Comparison of ENCODE assay signal across 11 mouse cellular contexts in the genomic region with DNA sequence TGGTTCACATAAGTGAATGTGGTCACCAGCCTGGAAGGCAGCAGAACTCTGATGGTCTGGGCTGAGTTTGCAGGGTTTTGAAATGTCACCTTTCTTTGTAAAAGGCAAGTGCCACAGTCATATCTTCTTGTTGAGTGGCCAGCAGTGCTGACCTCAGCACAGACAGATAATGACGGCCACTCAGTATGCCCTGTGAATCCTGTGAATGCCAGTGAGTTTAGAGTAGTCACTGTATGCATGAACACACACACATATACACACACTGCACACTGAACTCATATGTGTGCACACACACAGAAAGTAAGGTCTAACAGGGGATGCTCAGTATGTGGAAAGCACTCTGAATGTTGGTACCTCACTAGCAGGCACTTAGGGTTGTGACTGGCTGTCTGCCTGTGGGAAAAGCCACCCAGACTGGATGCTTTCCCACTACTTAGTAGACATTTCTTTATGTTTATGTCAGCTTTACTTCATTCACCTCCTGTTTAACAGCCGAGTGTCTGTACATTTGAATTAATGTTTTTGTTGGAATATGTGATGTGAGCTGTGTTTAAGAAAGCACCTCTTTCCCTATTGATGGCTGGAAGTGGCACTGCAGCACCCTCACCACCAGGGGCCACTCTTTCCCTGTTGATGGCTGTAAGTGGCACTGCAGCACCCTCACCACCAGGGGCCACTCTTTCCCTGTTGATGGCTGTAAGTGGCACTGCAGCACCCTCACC.
DNase-seq lines count a peak whose midpoint lies in the region; ATAC-seq and TF ChIP-seq lines count a peak whose summit lies in the region.
"Had no signal": no experiment of that assay in that cellular context is flagged by ENCODE, and none has a peak within 500 bp of the region (broad histone marks: within the 10 kb centered on the region; RNA-seq: fewer than 3 reads in every experiment).

No protein-coding gene starts in this region.

- H3K27ac ChIP-seq in intestine, postnatal 0 days (ENCODE audit: low read depth, low read length), result peak overlapping the region; percentile 28; the same call in 1 of the 2 replicates
- H3K27ac ChIP-seq in intestine, embryonic 16.5 days (ENCODE audit: low read length), result no peak overlapping the region
- H3K27ac ChIP-seq in liver, postnatal 0 days (ENCODE audit: low read depth), result no peak overlapping the region
- H3K27ac ChIP-seq in forebrain, embryonic 16.5 days (ENCODE audit: low read length), result no peak overlapping the region
- H3K27ac ChIP-seq: midbrain, embryonic 10.5 days; stomach, embryonic 15.5 days had no signal

- H3K9ac ChIP-seq in intestine, postnatal 0 days (ENCODE audit: low read depth, low read length), result no peak overlapping the region
- no peak overlapping the region for H3K9ac ChIP-seq in intestine, embryonic 16.5 days (ENCODE audit: low read depth, low read length)
- H3K9ac ChIP-seq in liver, postnatal 0 days (replicated peaks), result no peak overlapping the region
- no peak overlapping the region for H3K9ac ChIP-seq in forebrain, embryonic 16.5 days (replicated peaks; ENCODE audit: low read depth, low read length)
- H3K9ac ChIP-seq: stomach, embryonic 15.5 days had no signal

- no peaks in the 10 kb centered on the region for H3K27me3 ChIP-seq in intestine, postnatal 0 days (replicated peaks; ENCODE audit: control insufficient read depth, insufficient read depth, low read length)
- no peaks in the 10 kb centered on the region for H3K27me3 ChIP-seq in intestine, embryonic 16.5 days (replicated peaks; ENCODE audit: control insufficient read depth, insufficient read depth, low read length)
- no peaks in the 10 kb centered on the region for H3K27me3 ChIP-seq in E14TG2a.4 (ENCODE audit: insufficient read depth, low read length)
- no peaks in the 10 kb centered on the region for H3K27me3 ChIP-seq in liver, postnatal 0 days (ENCODE audit: insufficient read depth, low read length)
- no peaks in the 10 kb centered on the region for H3K27me3 ChIP-seq in forebrain, embryonic 16.5 days (replicated peaks; ENCODE audit: control insufficient read depth, insufficient read depth, low read length)
- H3K27me3 ChIP-seq: stomach, embryonic 15.5 days had no signal

- H3K4me3 ChIP-seq in intestine, postnatal 0 days (ENCODE audit: low read depth, low read length), result no peak overlapping the region
- H3K4me3 ChIP-seq in intestine, embryonic 16.5 days (ENCODE audit: low read length), result no peak overlapping the region
- no peak overlapping the region for H3K4me3 ChIP-seq in E14TG2a.4 (replicated peaks; ENCODE audit: low read length)
- no peak overlapping the region for H3K4me3 ChIP-seq in liver, postnatal 0 days (ENCODE audit: low read depth, low read length)
- no peak overlapping the region for H3K4me3 ChIP-seq in forebrain, embryonic 16.5 days (replicated peaks; ENCODE audit: low read length)
- H3K4me3 ChIP-seq: midbrain, embryonic 10.5 days; stomach, embryonic 15.5 days had no signal

- TF ChIP-seq EP300 in liver, postnatal 0 days (IDR thresholded peaks at IDR 0.05; ENCODE audit: low read depth), result no peak

- no peaks in the 10 kb centered on the region; the same call in 1 of the 2 replicates for H3K4me1 ChIP-seq in intestine, postnatal 0 days (replicated peaks; ENCODE audit: control insufficient read depth, insufficient read depth, low read length)
- H3K4me1 ChIP-seq in intestine, embryonic 16.5 days (ENCODE audit: control insufficient read depth, insufficient read depth, low read length), result peaks cover 10% of the 10 kb centered on the region; the same call in 1 of the 2 replicates
- peaks cover 23% of the 10 kb centered on the region for H3K4me1 ChIP-seq in E14TG2a.4 (replicated peaks; ENCODE audit: low read depth, low read length)
- H3K4me1 ChIP-seq in liver, postnatal 0 days (ENCODE audit: insufficient read depth), result no peaks in the 10 kb centered on the region; the same call in 1 of the 2 replicates
- H3K4me1 ChIP-seq in forebrain, embryonic 16.5 days (replicated peaks; ENCODE audit: control insufficient read depth, insufficient read depth, low read length), result no peaks in the 10 kb centered on the region; the same call in 1 of the 2 replicates
- H3K4me1 ChIP-seq: midbrain, embryonic 10.5 days; stomach, embryonic 15.5 days had no signal

- no peaks in the 10 kb centered on the region; the same call in 1 of the 2 replicates for H3K36me3 ChIP-seq in intestine, postnatal 0 days (ENCODE audit: control insufficient read depth, insufficient read depth)
- H3K36me3 ChIP-seq in intestine, embryonic 16.5 days (ENCODE audit: control insufficient read depth, insufficient read depth, low read length), result 0 out of 2 replicates have a peak, but pooled peaks cover 4% of the 10 kb centered on the region
- H3K36me3 ChIP-seq in E14TG2a.4 (ENCODE audit: insufficient read depth, low read length), result peaks cover 26% of the 10 kb centered on the region
- H3K36me3 ChIP-seq in liver, postnatal 0 days (replicated peaks; ENCODE audit: insufficient read depth, low read length), result peaks cover 8% of the 10 kb centered on the region
- H3K36me3 ChIP-seq in forebrain, embryonic 16.5 days (ENCODE audit: control insufficient read depth, insufficient read depth), result 0 out of 2 replicates have a peak, but pooled peaks cover 2% of the 10 kb centered on the region

- 90% methylated on average over 2 of the region's 2 CpGs for WGBS in intestine, postnatal 0 days
- WGBS in intestine, embryonic 16.5 days, result 94% methylated on average over 2 of the region's 2 CpGs
- 82% methylated on average over 2 of the region's 2 CpGs for WGBS in liver, postnatal 0 days (ENCODE audit: insufficient replicate concordance)
- WGBS in forebrain, embryonic 16.5 days, result 94% methylated on average over 2 of the region's 2 CpGs

- ATAC-seq in cerebellum, adult (ENCODE audit: insufficient number of reproducible peaks, low FRiP score, low TSS enrichment), result 0 out of 2 replicates have a peak, but pooled peaks have one; percentile 16
- no peak for ATAC-seq in intestine, postnatal 0 days
- no peak for ATAC-seq in intestine, embryonic 16.5 days
- no peak for ATAC-seq in liver, postnatal 0 days
- no peak; the same call in 1 of the 2 replicates for ATAC-seq in forebrain, embryonic 16.5 days
- ATAC-seq: forebrain, embryonic 14.5 days had no signal

- H3K4me2 ChIP-seq in intestine, postnatal 0 days (replicated peaks; ENCODE audit: low read depth), result no peak overlapping the region
- no peak overlapping the region for H3K4me2 ChIP-seq in intestine, embryonic 16.5 days (ENCODE audit: low read depth, low read length)
- no peak overlapping the region for H3K4me2 ChIP-seq in liver, postnatal 0 days (ENCODE audit: low read depth, low read length)
- H3K4me2 ChIP-seq in forebrain, embryonic 16.5 days (ENCODE audit: low read length), result no peak overlapping the region
- H3K4me2 ChIP-seq: stomach, embryonic 15.5 days had no signal

- peak; percentile 53 for TF ChIP-seq CTCF in intestine, postnatal 0 days (IDR thresholded peaks at IDR 0.05; ENCODE audit: low read depth)
- TF ChIP-seq CTCF in E14TG2a.4 (conservative IDR thresholded peaks at IDR 0.05; ENCODE audit: low read length), result peak; percentile 26
- TF ChIP-seq CTCF in liver, postnatal 0 days (IDR thresholded peaks at IDR 0.05; ENCODE audit: low read depth), result peak; percentile 41

- DNase-seq in cerebellum, adult 8-10 months, result no peak
- no peak for DNase-seq in liver, postnatal 0 days
- no peak for DNase-seq in cerebellum, adult 9-11 months

- H3K9me3 ChIP-seq in intestine, postnatal 0 days (ENCODE audit: control insufficient read depth), result no peaks in the 10 kb centered on the region
- no peaks in the 10 kb centered on the region for H3K9me3 ChIP-seq in intestine, embryonic 16.5 days (ENCODE audit: control insufficient read depth, low read length)
- peaks cover 20% of the 10 kb centered on the region for H3K9me3 ChIP-seq in E14TG2a.4 (ENCODE audit: low read length)
- H3K9me3 ChIP-seq in liver, postnatal 0 days (ENCODE audit: low read length), result no peaks in the 10 kb centered on the region
- H3K9me3 ChIP-seq in forebrain, embryonic 16.5 days (ENCODE audit: control insufficient read depth, low read length), result no peaks in the 10 kb centered on the region
- H3K9me3 ChIP-seq: midbrain, embryonic 10.5 days; stomach, embryonic 15.5 days had no signal
